Mouse (Mus musculus) frontal cortex, postnatal 14 days (tissue): ENCODE results near the gene Wdr89.
A peak's percentile ranks its signal among the peaks of the same experiment; 100 is the strongest.
"Not testable (repeated sequence)": the region's sequence is repeated elsewhere in the genome, so short reads cannot be mapped to it uniquely, and the experiment has no call there.

Experiments used
- DNase-seq, 2 experiments: peaks; one replicate each; pipeline ENCODE4 v3.0.0; 2022; ENCODE audit warnings: low spot score in 2 of 2

The Wdr89 gene

DNA sequence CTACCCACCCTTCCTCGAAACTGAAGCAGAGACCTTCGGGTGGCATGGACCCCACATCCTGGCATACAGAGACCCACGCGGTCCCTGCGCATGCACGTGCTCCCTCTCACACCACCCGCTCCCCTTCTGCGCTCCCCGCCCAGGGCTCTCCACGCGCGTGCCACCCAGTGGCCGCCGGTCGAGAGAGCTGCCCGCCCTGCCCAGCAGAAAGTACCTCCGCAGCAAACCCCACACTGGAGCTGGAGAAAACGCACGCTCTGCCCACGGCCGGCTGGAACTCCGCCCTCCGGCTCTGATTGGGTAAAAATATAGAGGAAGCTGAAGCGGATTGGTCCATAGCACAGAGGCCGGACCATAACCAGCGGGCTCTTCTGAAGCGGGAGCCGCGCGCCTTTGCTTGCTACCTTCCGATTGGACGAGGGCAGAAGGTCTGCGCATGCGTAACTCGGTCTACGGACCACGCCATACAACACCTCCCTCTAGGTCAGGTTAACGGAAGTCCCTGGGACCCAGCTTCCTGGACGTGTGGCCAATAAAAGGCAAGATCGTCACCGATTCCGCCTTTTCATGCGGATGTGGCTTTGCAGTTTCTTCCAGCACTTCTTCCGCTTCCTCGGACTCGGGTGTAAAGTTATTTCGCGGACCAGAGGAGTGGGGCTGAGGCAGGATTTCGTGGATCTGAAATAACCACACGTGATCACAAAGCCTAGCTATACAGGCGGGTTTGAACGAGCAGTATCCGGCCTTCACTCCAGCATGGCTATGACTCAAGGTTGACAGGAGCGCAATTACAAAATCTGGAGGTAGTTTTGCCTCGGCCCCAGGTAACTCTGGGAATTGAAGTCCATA, at the start of gene Wdr89:
Gene Wdr89 (minus strand): TSS at position 280 of the 849 bp plus-strand sequence.
- peak; percentile 99 to 100 for DNase-seq

DNA sequence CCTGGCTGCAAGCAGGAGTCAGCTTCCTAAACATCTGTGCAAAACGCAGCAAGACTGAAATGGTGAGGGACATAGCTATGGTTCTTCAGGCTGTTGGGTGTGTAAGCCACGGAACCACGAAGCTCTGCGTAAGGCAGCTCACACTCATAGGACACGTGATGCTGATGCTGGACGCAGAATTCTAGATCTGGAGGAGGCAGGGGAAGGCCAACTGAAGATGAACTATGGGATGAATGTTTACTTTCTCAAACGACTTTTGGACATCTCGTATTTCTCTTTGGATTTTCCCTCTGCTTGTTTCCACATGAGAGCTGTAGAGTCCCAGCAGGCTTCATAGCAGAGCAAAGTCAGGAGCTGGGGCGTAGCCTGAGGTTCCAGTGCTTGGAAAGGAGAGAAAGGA, 44.3 kb upstream of the Wdr89 start:
- no peak for DNase-seq

DNA sequence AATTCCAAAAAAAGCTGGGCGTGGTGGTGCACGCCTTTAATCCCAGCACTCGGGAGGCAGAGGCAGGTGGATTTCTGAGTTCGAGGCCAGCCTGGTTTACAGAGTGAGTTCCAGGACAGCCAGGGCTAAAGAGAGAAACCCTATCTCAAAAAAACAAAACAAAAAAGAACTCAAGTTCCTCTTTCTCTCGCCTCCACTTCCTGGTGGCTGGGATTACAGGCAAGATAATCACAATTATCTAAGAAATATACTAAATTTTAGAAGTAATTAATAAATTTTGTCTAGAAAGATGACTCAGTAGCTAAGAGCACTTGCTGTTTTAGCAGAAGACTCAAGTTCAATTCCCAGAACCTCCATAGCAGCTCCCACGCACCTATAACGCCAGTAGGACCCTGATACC, 43.6 kb upstream of the Wdr89 start:
- DNase-seq: not testable (repeated sequence)

DNA sequence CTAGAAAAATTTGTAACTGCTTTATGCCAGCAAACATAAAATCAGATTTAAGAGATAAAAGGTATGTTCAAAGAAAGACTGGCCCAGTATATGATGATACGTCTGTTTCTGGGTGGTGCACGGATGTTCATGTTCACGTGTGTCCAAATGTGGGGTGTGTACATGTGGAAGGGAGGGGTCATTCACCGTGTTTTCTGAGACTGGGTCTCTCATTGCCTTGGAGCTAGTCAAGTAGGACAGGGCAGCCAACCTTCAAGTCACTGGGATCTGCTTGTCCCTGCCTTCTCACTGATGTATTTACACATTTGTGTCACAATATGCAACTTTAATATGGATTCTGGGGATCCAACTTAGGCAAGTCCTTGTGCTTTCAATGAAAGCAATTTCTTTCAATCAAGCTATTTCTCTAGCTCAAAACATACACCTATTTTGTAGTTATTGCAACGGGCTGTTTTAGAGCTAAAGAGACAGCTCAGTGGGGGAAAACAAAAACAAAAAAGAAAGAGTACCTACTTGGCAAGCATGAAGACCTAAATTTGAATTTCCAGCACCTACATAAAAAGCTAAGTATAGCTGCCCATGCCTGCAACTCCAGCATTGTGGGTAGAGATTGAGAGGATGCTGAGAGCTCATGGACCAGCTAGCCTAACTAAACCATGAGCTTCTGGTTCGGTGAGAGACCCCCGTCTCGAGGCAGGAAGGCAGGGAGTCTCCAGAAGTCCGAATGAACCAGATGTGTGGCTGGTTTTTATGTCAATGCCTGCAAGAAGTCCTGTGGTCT, 41.4 kb upstream of the Wdr89 start:
- no peak for DNase-seq

DNA sequence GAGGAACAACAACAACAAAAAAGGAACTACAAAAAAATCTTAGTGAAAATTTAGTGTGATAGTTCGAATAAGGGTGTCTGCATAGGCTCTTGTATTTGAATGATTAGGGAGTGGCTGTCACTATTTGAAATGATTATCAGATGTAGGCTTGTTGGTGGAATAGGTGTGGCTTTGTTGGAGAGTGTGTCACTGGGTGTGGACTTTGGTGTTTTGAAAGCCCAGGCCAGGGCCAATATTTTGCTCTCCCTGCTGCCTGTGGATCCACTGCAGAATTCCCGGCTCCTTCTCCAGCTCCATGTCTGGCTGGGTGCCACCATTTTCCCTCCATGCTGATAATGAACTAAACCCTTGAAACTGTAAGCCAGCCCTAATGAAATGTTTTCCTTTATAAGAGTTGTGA, 40.2 kb upstream of the Wdr89 start:
- no peak for DNase-seq

DNA sequence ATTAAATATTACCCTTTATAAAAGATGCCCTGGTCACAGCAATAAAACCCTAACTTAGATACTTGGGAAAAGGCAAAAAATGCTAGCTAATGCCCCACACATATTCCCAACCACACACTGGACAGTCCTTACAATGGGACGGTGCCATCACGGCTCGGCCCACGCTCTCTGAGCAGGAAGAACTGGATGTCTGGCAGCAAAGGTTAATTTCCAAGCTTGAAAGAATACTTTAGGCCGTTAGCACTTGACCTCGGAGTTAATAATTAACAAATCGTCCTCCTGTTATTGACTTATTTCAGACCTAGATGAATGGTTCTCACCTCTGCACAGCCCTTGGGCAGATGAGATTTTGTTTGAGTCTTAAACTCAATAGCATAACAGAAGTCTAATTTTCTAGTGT, 37.3 kb upstream of the Wdr89 start:
- DNase-seq: no peak

DNA sequence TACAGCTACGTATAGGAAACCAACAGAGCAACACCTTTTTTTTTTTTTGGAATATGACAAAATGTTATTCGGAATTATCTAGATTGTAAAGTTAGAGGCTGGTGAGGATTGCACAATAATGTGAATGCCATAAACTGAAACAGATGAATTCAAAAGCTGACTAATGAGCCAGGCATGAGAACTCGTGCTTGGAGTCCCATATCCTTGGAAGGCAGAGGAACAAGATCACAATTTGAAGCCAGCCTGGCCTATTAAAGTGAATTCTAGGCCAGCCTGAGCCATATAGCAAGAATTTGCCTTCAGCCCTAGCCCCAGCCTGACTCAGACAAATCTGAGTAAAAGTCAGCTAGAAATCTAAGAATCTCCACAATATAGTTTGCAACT, 33.4 kb upstream of the Wdr89 start:
- no peak for DNase-seq

DNA sequence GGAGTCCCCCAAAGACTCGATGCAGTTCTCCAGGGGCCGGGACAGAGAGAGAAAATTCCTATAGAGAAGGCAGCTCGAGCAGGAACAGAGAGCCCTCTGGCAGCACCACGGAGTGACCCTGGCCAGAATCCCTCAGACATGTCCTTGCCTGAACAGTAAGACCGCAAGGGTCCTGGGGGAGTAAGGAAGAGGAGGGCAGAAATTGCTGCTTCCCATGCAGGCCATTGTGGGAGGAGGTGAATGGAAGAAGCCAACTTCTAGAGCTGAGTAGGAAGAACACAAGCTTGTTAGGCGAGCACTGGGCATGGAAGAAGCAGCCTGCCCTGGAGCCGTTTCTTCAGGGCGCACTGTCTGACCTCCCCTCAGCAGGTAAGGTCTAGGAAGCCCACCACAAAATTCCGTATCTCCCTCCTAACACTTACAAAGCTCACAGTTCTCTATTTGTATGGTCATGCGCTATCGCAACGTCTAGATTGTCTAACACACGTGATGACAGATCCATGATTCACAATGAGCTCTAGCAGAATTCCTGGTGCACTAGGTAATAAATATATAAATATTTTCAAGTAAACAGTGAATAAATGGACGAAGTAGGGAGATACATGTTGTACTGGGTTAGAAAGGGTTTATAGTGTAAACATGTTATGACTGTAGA, 32.9 kb upstream of the Wdr89 start:
- DNase-seq: no peak

DNA sequence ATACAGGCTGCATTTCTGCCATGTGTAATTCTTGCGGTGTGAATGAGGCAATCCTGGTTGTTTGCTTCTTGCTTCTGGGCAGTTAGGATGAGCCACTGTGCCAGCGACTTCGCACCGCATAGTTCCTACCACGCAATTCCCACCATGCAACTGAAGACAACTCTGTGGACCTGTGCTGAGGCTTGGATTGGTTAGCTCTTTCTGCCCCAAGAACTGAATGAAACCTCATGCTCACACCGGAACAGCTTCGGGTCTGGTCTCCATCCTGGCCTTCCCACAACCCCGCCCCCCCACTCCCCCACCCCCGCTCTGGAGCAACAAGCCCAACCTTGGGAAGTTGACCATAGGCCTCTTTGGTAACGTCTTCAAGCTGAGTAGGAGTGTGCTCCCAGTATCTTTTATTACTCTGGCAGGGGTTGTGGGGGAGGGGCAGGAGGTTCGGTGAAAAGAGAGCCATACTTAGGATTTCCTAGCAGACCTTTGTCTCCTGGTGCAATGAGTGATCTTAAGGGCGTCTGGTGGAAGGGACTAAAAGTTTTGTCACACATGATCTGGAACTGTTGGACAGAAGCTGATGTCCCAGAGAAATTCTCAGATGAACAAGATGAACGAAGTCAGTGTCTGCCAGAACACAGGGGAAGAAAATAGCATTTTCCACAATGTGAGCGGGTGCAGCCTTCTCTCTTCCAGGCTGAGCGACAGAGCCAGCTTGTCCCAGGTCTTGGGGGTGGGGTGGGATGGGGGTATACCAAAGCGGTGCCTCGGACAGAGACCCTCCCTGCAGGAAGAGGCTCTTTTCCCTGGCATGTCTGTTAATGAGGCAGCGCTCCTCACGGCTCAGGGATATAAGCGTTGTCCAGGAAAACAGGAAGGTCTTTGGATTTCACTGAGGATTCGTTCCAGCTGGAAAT, 32.1 kb upstream of the Wdr89 start:
- DNase-seq: no peak

DNA sequence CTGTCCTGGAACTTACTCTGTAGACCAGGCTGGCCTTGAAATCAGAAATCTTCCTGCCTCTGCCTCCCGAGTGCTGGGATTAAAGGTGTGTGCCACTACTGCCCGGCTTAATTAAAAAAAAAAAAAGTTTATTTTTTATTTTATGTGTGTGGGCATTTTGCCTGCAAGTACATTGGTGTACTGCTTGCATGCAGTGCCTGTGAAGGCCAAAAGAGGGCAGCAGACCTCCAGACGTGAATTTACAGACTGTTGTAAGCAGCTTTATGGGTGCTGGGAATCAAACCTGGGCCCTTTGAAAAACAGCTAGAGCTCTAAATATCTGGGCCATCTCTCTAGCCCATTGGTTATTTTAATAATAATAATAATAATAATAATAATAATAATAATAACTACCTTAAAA, 29.4 kb upstream of the Wdr89 start:
- no peak for DNase-seq

DNA sequence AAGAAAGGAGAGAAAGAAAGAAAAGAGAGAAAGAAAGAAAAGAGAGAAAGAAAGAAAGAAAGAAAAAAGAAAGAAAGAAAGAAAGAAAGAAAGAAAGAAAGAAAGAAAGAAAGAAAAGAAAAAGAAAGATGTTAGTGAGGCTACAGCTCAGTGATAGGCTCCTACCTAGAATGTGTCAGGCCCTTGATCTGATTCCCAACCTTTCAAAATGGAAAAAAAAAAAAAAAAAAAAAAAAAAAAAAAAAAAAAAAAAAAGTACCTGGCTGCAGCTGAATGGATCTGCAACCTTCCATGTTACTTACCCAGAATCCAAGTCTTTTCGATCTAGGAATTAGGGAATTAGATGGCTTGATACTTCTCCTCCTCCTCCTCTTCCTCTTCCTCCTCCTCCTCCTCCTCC, 26.5 kb upstream of the Wdr89 start:
- DNase-seq: not testable (repeated sequence)

DNA sequence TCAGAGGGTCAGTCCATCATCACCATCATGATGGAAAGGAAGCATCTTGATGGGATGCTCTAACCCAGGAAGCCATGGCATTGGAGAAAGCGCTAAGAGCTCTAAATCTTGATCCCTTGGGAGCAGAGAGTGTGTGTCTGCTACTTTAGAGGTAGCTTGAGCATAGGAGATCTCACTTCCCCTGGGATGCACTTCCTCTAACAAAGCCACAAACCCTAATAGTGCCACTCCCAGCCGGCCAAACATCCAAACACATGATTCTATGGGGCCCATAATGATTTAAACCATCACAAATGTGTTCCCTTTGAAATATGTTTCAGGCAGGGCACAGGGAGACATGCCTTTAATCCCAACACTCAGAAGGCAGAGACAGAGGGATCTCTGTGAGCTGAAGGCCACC, 19.7 kb upstream of the Wdr89 start:
- no peak for DNase-seq

DNA sequence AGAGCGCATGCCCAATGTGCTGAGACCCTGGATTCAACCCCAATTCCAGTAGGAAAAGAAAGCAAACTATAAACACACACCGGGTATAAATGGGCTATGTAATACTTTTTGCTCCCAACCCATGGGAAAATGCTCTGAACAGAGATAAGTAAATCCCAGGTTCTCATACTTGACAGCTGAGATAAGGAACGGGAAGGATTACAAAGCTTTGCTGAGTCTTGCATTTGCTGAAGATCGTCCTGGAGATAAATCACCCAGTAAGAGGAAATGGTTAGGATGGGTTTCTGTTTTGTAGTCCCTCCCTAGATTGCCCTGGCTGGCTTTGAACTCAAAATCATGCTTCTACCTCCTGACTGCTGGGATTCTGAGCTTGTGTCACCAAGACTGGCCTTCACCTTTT, 18.0 kb upstream of the Wdr89 start:
- no peak for DNase-seq

DNA sequence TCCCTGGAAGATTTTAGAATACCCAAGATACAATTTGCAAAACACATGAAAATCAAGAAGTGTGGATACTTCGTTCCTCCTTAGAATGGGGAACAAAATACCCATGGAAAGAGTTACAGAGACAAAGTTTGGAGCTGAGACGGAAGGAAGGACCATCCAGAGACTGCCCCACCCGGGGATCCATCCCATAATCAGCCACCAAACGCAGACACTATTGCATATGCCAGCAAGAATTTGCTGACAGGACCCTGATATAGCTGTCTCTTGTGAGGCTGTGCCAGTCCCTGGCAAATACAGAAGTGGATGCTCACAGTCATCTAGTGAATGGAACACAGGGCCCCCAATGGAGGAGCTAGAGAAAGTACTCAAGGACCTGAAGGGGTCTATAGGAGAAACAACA, 14.7 kb upstream of the Wdr89 start:
- DNase-seq: not testable (repeated sequence)

DNA sequence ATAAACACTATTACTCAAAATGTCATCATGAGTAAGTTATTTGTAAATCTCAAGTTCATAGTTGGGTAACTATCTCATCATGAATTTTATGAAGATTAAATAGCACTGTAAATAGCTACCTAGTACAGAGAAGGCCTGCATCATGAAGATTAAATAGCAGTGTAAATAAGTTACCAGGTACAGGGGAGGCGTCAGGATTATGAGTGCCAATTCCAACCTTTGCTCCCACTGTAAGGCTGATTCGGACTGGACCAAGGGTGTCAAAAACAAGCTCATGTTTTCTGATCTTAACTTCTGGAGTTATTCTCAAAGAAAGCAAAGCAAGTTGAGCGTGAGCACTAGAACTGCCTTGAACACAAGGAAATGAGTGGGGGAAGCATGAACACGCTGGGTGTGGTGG, 14.3 kb upstream of the Wdr89 start:
- DNase-seq: no peak

DNA sequence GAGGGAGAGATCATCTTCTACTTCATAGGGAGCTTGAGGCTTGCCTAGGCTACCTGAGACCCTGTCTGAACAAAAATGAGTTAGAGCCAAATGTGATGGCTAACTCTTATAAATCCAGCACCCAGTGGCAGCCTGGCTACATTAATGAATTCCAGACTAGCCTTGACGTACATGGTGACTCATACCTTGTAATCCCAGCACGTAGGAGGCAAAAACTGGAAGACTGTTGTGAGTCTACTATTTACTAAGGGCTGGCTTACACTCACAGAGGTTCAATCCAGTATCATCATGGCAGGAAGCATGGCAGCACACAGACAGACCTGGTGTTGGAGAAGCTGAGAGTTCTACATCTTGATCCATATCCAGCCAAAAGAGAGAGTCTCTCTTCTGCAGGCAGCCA, 13.5 kb upstream of the Wdr89 start:
- DNase-seq: no peak

DNA sequence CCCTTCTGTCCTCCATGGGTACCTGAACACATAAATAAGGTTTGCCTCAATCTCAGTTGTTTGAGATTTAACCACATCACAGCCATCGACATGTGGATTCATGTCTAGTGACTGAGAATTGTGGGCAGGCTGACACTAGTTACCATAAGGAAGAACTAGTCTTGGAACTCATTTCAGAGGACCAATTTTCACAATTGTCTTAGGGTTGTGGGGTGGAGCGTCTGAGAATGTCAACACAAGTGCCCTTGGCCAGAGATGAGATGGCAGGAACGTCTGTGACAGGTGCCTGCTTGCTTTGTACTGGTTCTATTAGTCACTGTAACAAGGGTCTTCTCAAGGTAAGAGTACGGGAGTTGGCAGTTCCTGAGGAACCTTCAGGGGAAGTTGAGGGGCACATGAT, 11.8 kb upstream of the Wdr89 start:
- no peak for DNase-seq

DNA sequence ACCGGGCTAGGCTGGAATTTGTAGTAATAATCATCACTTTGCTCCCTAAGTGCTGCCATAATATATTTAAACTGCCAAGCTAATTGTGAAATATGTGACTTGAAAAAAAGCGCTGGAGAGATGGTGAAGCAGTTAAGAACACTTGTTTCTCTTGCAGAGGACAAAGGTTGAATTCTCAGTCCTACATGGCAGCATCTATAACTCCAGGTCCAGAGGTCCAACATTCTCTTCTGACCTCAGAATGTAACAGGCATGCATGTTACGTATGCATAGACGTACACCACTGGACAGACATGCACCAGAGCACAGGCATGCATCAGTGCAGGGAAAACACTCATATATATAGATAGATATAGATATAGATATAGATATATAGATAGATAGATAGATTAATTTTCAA, 9.1 kb upstream of the Wdr89 start:
- no peak for DNase-seq

DNA sequence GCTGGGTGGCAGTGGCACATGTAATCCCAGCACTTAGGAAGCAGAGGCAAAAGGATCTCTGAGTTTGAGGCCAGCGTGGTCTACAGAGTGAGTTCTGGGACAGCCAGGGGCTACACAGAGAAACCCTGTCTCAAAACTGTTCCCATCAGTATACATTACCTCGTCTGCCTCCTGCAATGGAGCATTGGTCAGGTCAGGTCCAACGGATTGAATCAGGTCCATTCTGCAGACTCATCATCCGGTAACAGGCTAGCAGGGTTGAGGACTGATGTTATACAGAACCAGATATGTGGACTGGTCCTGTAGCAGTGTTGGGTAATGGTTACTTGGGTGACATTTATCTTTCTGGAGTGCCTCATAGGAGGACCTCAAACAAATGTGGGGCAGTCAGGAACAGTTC, 3.3 kb upstream of the Wdr89 start:
- DNase-seq: no peak

DNA sequence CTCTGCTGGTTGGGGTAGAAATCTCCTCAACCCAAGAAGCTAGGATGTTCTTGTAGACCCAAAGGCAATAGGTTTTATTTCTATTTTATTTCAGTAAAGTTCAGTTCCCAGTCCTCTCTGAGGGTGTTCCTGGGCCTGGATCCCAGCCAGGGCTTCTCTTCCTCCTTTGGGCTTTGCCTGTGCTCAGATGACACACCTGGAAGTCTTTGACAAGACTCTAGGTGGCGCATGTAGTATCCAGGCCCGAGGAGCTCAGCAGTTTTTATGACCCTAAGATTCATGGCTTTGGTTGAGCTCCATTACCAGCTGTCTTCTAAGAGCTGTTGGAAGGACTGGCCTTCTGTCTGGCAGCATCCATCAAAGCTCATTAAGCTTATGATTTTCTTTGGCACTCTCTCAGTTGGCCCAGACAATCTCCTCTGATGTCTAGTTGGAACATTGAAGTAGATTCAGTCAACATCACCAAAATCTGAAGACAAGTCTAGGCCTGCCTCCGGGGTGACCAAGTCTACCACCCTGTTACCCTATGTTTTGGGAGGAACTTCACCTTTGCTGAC, 2.5 kb upstream of the Wdr89 start:
- DNase-seq: no peak

DNA sequence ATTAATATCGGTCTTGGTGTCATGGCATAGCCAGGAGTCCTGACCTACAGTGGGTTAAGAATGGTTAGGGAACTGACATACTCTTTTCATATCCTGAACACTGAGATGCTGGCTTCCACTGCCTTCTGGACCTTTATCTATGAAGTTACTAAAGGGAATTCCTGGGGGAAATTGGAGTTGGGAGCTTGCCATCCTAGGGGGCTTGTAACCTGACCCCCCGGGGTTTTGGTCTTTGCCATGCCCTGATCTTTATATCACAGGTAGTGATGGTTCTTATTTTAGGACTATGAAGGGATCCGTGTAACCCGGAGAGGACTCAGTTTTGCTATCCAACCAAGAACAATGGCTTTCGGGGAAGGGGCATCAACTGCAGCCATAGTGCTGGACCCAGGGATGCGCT, 1.3 kb upstream of the Wdr89 start:
- no peak for DNase-seq
